Mouse (Mus musculus): ENCODE measurements around the gene Lyg1.

Lyg1 gene

GRCm38 (mm10) chr1:37954786-37955185, 2.8 kb downstream of the Lyg1 start:
- DNase-seq (ENCODE audit: low read depth in 2 of 2, low spot score in 2 of 2): no peak

- DNase-seq (ENCODE audit: low read depth in 2 of 2, low spot score in 2 of 2): no peak
These were observed 8.7 kb downstream of the Lyg1 start for GRCm38 (mm10) chr1:37948906-37949305.

- no peak for DNase-seq (ENCODE audit: low read depth in 2 of 2, low spot score in 2 of 2)
These were observed 25.8 kb downstream of the Lyg1 start for GRCm38 (mm10) chr1:37931806-37932205.

- no peak for DNase-seq (ENCODE audit: low read depth in 2 of 2, low spot score in 2 of 2)
These were observed 31.6 kb downstream of the Lyg1 start for GRCm38 (mm10) chr1:37925971-37926370.

GRCm38 (mm10) chr1:37922536-37922935, 35.0 kb downstream of the Lyg1 start:
- no peak for DNase-seq (ENCODE audit: low read depth in 2 of 2, low spot score in 2 of 2)

GRCm38 (mm10) chr1:37918096-37918495, 39.5 kb downstream of the Lyg1 start:
- no peak for DNase-seq (ENCODE audit: low read depth in 2 of 2, low spot score in 2 of 2)

- DNase-seq (ENCODE audit: low read depth in 2 of 2, low spot score in 2 of 2): no peak
These were observed 39.9 kb downstream of the Lyg1 start for GRCm38 (mm10) chr1:37917666-37918065.

- DNase-seq (ENCODE audit: low read depth in 2 of 2, low spot score in 2 of 2): no peak
These were observed 41.2 kb downstream of the Lyg1 start, which contains the start of gene Lyg2 for GRCm38 (mm10) chr1:37916393-37916792. TSS of gene Lyg2 (minus strand) at chr1:37916493.

GRCm38 (mm10) chr1:37912751-37913150, 44.8 kb downstream of the Lyg1 start:
- no peak for DNase-seq (ENCODE audit: low read depth in 2 of 2, low spot score in 2 of 2)

GRCm38 (mm10) chr1:37903178-37903577, 54.4 kb downstream of the Lyg1 start:
- DNase-seq (ENCODE audit: low read depth in 2 of 2, low spot score in 2 of 2): no peak

- no peak for DNase-seq (ENCODE audit: low read depth in 2 of 2, low spot score in 2 of 2)
These were observed 57.3 kb downstream of the Lyg1 start for GRCm38 (mm10) chr1:37900288-37900687.

GRCm38 (mm10) chr1:37899816-37900215, 57.7 kb downstream of the Lyg1 start:
- no peak for DNase-seq (ENCODE audit: low read depth in 2 of 2, low spot score in 2 of 2)
